Mouse (Mus musculus): ENCODE data around the gene Rgs9.
"Not testable (repeated sequence)": the region's sequence is repeated elsewhere in the genome, so short reads cannot be mapped to it uniquely, and the experiment has no call there.

Rgs9 gene

DNA sequence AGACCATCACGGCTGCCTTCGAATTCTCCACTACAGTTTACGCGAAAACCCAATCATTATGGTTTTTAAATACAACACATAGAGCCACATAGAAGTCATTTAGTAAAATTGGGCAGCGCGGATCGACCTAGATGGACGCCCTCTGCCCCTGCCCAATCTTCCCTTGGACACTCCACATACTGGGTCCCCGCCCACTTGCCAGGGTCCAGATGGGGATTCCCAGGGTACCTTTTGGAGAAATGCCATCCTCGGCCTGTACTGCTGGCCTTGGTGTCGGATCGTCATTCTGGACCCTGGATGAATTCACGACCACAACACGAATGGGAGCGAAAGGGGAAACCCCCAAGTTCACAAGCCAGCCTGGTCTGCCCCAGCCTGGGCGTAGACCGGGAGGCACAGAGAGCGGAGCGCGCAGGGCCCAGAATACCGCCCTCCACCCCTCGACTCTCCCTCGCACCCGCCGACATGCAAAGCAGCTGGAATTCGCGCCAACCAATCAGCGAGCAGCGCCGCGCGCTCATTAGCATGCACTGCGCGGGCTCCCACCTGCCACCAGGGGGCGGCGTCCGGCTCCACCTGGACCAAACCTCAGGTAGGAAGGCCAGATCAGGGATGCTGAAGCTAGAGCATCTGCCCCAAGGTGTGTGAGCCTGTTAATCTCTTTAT lies at the start of gene Rgs9:
Gene Rgs9 (minus strand): TSS at position 420 of the 666 bp plus-strand sequence.
- peak; percentile 90 for DNase-seq

GRCm38 (mm10) chr11:109347242-109347959 lies 49.5 kb upstream of the Rgs9 start:
- DNase-seq: peak; percentile 72

GRCm38 (mm10) chr11:109343991-109344599 lies 46.2 kb upstream of the Rgs9 start:
- DNase-seq: peak; percentile 47

DNA sequence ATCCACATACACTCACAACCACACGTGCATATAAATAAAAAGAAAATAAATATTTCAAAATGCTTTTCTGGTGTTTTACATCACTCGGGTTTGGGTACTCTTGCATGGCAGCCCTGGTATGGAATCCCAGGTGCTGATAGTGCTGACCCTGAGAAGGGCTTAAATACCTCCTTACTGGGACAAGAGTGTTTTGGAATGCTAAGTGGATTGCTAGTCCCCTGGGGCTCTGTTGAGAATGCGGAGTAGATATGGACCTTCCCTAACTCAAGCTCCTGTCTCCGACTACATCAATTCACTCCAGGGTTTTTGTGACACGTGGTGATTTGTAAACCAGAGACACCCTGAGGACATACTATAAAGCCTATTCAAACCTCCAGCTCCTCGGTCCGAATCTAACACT lies 45.6 kb upstream of the Rgs9 start:
- DNase-seq: no peak

GRCm38 (mm10) chr11:109342666-109343065 lies 44.7 kb upstream of the Rgs9 start:
- not testable (repeated sequence) for DNase-seq

GRCm38 (mm10) chr11:109340541-109340940 lies 42.6 kb upstream of the Rgs9 start:
- no peak for DNase-seq

- DNase-seq: no peak
Observed at GRCm38 (mm10) chr11:109339155-109339938, 41.4 kb upstream of the Rgs9 start.

DNA sequence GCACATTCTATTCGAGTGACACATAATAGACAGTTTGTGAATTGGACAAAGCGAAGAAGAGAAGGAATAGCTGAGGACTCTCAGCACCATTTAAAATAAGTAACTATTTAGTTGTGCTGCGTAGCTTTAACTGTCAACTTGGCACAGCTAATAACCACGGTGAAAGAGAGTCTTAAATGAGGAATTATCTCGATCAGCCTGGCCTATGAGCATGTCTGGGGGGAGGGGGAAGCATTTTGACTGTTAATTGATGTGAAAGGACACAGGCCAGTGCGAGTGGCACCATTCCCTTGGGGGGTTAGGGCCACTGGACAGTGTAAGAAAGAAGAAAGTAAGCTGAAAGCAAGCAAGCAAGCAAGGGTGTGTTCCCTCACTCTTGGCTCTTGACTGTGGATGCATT lies 38.0 kb upstream of the Rgs9 start:
- no peak for DNase-seq

DNA sequence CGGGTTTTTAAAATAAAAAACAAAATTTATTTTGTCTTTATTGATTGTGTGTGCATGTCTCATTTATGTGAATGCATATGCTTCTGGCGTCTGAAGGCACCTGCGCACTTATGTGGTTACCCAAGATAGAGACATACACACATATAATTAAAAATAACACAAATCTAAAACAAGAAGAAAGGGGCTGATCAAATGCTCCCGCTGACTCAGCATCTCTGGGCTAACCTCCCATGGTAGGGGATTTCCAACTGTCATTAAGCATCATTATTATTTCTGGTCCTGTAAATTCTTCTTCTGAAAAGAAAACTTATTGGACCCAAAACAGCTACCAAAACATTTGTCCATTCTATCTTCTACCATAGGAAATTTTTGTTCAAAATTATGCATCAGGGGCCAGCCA lies 36.8 kb upstream of the Rgs9 start:
- DNase-seq: no peak

GRCm38 (mm10) chr11:109332722-109333121 lies 34.8 kb upstream of the Rgs9 start:
- no peak for DNase-seq

DNA sequence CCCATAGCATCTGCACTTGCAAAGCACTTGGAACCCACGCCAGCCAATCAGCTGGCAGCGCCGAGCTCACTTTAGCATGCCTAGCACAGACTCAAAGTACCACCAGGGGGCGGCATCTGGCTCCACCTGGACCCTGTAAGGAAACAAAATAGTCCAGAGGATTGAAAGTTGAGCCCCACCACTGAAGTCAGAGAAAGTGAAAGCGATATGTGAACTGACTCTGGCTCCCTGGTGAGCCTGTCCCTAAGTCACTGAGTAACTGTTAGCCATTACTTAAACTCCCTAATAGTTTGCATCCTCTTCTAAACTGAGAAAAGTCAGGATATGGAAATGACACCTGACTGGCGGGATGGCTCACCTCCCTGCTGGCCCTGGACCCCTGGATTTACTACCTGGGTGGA lies 33.5 kb upstream of the Rgs9 start:
- peak; percentile 93 for DNase-seq

DNA sequence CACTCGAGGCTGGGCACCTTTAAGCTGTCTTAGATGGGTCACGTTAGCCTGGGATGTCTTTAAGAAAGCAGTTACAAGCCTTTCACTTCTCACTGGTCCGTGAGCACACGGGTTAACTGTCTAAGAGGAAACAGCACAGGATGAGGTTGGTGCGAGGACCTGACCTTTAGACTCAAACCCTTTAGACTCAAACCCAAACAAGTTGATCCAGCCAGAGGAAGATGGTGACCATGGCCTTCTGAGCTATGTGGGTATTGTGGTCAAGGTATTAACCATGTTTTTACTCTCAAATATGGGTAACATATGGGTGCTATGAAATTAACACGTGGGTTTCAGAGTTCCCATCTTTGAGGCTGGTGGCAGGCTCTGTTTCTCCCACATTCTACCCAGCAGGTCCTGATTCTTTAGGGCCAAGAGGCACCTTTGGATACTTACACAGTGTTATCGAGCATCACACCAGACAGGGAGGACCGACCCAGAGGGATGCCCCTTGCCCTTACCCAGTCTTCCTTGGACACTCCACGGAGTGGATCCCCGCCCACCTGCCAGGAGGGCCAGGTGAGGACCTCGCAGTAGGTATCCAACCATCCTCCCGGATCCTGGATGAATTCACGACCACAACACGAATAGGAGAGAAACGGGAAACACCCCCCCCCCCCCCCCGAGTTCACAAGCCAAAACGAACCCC lies 32.9 kb upstream of the Rgs9 start:
- DNase-seq: no peak

DNA sequence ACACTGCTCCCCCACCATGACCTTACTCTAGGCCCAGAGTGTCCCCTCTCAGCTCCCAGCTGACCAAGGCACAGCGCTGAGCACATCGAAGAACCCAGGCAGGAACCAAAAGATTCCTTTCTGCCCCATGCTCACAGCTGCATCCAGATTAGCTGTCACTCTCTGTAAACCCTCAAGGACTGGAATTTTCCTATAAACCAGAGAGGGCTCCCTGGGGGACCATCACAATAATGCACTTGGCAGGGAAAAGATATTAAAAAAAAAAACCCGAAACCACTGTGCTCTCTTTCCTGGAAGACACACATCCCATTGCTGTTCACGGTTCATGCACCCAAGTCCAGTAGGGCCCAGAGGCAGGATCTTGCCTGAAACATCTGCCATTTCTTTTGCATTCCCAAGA lies 31.4 kb upstream of the Rgs9 start:
- DNase-seq: no peak

DNA sequence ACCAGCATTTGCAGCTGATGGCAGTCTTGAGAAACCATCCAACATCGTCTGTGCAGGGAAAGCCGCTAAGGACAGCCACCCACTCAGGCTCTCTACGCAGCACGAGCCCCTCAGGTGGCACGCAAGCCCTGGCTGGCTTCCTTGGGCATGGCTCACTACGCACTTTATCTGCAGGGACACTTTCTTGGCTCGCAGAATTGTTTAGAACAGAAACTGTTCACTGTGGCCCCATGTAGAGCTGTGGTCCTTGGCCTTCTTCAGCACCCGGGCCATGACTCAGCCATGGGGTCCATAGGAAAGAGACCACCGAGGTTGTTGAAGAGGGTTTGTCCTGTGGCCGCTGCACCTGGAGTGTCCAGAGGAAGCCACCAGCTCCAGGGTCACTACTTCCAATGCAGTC lies 30.0 kb upstream of the Rgs9 start:
- no peak for DNase-seq

DNA sequence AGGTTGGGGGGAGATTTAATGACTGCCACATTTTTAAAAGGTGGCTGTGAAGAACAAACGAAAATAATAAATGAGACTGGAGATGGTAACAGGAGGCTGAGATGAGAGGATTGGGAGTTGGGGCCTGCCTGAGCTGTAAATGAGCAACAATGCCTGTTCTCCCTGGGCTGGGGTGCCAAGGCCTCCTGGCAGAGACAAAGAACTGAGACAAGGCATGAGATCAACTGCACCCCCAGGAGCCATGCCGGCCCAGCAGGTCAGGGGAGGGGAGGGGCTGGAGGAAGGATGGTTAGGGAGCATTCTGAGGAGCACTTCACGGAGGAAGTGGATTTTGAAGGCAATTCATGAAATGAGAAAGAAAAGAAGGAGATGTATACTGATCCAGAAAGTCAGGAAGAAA lies 29.5 kb upstream of the Rgs9 start:
- DNase-seq: no peak

DNA sequence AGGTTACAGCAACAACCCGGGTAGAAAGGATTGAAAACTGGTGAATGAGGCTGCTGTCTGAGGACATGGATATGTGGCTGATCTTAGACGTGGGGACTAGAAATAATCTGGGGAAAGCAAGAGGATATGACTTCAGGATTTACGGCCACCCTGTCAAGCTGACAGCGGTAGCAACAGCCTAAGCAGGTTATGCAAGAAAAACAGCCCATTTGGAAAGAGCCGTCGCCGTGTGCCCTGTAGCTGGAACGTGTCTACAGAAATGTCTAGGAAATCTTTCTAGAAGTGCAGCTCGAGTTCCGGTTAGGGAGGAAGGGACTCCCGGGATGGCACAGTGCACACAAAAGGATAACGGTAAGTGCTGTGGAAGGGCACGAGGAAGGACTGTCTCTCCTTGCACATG lies 28.3 kb upstream of the Rgs9 start:
- DNase-seq: no peak

DNA sequence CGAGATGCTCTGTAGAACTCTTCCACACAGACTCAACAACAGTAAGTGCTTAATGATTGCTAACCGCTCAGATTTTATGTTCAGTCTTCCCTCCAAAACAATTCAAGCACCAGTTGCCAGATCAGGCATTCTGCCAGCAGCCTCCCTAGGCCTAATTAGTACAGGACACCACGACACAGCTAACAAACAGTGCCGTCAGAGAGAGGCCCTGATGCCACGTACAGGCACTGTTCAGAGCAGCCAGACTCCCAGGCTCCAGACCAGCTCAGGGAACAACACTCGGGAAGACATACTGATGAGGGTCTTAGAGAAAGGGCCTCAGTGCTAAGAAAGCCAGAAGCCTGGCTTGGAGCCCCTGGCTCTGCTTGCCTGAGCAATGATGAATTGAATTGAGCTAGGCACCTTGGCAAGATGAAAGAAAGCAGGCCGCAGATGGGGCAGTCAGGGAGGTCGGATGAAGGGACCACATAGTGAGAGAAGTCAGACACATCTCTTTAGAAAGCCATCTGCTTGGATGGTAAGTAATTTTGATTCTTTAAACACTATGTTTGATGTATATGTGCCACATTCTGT lies 22.5 kb upstream of the Rgs9 start:
- no peak for DNase-seq

GRCm38 (mm10) chr11:109319946-109320345 lies 22.0 kb upstream of the Rgs9 start:
- DNase-seq: no peak

- no peak for DNase-seq
Observed at GRCm38 (mm10) chr11:109319471-109319870, 21.5 kb upstream of the Rgs9 start.

GRCm38 (mm10) chr11:109316921-109317320 lies 19.0 kb upstream of the Rgs9 start:
- DNase-seq: no peak

DNA sequence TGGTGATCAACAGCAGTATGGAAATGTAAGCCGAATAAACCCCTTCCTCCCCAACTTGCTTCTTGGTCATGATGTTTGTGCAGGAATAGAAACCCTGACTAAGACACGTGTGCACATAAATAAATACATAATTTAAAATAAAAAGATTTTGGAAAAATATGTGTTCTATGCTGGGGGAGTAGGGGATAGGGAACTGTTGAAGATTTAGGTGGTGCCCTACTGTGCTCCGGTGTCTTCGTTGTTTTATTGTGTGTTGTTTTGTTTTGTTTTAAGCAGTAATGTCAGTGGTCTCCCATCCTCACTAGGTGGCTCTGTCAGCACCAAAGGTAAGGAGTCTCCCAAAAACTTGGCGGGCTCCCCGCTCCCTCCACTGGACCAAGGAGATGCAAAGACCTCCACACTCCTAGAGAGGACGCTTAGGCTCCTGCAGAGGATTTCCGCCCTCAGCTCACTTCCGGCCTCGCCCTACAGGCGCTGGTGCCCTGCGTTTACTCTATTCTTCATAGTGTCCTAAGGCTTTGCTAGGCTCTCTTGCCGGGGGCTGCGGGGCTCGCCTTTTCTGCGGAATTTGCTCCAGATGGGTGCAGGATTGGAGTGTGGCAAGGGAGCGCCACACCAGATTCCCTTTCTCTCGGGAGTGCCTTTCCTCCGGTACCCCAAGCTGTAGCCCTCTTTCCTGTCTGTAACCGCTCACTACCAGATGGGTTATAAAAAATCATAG lies 14.1 kb upstream of the Rgs9 start:
- DNase-seq: peak; percentile 64

GRCm38 (mm10) chr11:109305680-109306079 lies 7.8 kb upstream of the Rgs9 start:
- DNase-seq: no peak

Data from liver (tissue).